Mouse (Mus musculus) left cerebral cortex, adult 18-20 months (tissue): Measurements from ENCODE around the gene Tceanc2. TPM values are rescaled to one million over a fixed set of nuclear protein-coding genes. Genes with fewer than 3 reads are reported as not detected.
A peak's percentile ranks its signal among the peaks of the same experiment; 100 is the strongest.

Experiments
- DNase-seq, 2 experiments: peaks; one replicate each; pipeline ENCODE4 v3.0.0; 2021 to 2022; ENCODE audit warnings: low spot score in 2 of 2, mixed read lengths in 1 of 2
- total RNA-seq, 2 experiments: library from RNA; stranded (reverse); gene quantifications; 2 replicates each; pipeline ENCODE4 v1.2.3; 2021

Tceanc2 gene
- total RNA-seq, 2 experiments from 2014 or later = 14.0 to 15.9 TPM

- no peak for DNase-seq
Observed at GRCm38 (mm10) chr4:107091696-107092095, 87.2 kb downstream of the Tceanc2 start.

GRCm38 (mm10) chr4:107084858-107085257 lies 94.1 kb downstream of the Tceanc2 start:
- DNase-seq = peak; percentile 49 to 75

- peak in 1 of 2 experiments; percentile 16 for DNase-seq
Observed at GRCm38 (mm10) chr4:107084343-107084742, 94.6 kb downstream of the Tceanc2 start.

Other genes with a start within 250 kb of the Tceanc2 start
- 10 to 100 TPM; 54.8 to 64.0 TPM for gene Mrpl37, start 112.2 kb downstream of the Tceanc2 start, total RNA-seq
- gene Cyb5rl, start 112.1 kb downstream of the Tceanc2 start, total RNA-seq = 1 to 10 TPM; 6.3 to 7.6 TPM
- gene Cdcp2, start 82.2 kb downstream of the Tceanc2 start, total RNA-seq = not detected
- 100 to 1,000 TPM; 233 to 241 TPM for gene Tmem59, start 717 bp downstream of the Tceanc2 start, total RNA-seq
- not detected for gene Ldlrad1, start 30.1 kb upstream of the Tceanc2 start, total RNA-seq
- gene Lrrc42, start 74.4 kb upstream of the Tceanc2 start, total RNA-seq = 10 to 100 TPM; 29.7 to 32.0 TPM
- 10 to 100 TPM; 17.8 to 18.6 TPM for gene Hspb11, start 74.5 kb upstream of the Tceanc2 start, total RNA-seq
- gene Dio1, start 128.1 kb upstream of the Tceanc2 start, total RNA-seq = not detected
- 10 to 100 TPM; 45.2 to 47.4 TPM for gene Yipf1, start 135.2 kb upstream of the Tceanc2 start, total RNA-seq
- gene Ndc1, start 188.7 kb upstream of the Tceanc2 start, total RNA-seq = 10 to 100 TPM in 1 of 2 experiments, 1 to 10 TPM in 1; 9.7 to 11.6 TPM